Mouse (Mus musculus): Measurements from ENCODE around the gene Myo18b.

The Myo18b gene

DNA sequence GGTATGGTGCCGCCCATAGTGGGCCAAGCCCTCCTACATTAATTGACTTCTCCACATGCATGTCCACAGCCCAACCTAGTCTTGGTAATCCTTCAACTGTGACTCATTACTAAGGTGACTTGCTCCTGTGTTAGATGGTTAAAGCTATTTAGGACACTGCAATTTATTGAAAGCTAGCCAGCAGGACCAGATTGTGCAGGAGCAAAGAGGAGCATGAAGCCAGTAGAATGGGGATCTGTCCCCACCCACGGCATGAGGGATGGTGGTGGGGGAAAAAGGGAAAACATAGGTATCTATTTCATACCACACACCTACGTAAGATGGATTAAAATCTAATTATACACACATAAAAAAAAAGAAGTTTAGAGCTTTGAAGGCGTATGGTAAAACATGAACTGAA, 114.9 kb downstream of the Myo18b start:
- ChIA-PET CTCF (interaction anchor here in 2 of 4 experiments (0.5 to 0.9 kb wide), 2 partner anchors 248 to 1022 kb away, joined by 3 read pairs; no protein-coding TSS in a partner anchor), POLR2A (interaction anchor here in 2 of 4 experiments (0.9 to 1.2 kb wide), 4 partner anchors 9 to 19 kb away, joined by 3 to 4 read pairs (median 4); no protein-coding TSS in a partner anchor)

DNA sequence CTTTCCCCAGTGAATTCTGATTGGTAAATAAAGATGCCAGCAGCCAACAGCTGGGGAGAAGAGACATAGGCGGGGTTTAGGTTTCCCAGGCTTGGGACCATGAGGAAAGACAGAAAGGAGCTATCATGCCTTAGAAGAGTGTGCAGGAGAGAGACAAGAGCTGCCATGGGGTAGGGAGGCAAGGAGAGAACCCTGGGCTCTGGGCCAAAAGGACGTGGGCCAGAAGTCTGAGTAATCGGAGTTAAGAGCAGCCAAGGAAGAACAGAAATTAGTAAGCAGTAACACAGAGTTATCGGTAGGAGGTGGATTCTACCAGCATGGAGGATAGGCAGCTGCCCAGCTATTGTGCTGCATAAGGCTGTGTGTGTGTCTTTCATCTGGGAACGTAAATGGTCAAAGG, 115.8 kb downstream of the Myo18b start:
- CTCF ChIA-PET = no interaction called here

DNA sequence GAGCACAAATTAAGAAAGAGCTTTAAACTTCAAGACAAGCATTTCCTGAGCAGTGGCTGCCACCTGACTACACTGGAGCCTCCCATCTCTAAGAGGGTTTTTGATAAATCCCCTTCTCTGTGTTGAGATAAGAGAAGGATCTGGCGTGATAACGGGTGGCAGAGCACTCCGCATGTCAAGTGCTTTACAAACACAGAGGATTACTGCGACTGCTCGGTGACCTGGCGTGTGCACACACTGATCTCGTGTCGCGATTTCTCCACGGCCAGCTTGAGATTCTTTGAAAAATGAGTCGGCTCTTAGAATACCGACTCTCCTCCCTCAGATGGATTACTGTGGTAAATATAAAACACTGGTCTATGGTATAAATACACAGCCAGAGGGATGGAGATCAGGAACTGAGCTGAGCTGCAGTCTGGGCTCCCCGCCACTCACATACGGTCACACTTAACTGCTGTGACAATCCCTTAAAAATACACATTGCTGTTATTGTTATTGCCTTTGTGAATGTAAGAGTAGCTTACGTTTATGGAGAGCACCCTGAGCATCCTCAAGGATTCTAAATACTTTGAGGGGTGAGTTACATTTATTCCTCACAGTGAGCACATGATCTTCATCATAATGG, 119.3 kb downstream of the Myo18b start:
- POLR2A ChIA-PET = no interaction called here
- CTCF ChIA-PET = no interaction called here

More for the DNA sequence above, 115.8 kb downstream of the Myo18b start:
- POLR2A ChIA-PET = no interaction called here

DNA sequence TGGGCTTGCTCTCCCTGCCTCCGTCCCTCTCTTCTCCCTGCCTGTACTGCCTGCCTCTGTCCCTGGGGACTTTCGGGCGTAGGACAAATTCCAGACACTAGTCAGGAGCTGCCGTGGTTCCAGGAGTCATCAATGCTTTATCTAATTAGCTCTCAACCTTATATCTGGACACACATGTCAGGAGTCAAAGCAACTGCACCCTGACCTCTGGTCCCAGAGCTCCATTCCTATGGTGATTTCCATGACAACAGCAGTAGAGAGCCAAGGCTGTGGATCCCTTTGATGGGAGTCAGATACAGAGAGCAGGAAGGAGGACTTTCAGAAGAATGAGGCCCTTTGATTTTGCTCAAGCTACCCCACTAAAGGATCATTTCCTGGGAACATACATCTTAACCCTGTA, 122.7 kb downstream of the Myo18b start:
- CTCF ChIA-PET = interaction anchor here in 1 of 4 experiments (1.0 kb wide), 1 partner anchor 240 kb away, joined by 3 read pairs; no protein-coding TSS in a partner anchor
- POLR2A ChIA-PET = interaction anchor here in 2 of 4 experiments (0.5 to 0.6 kb wide), 2 partner anchors 9 to 485 kb away, joined by 3 to 6 read pairs; no protein-coding TSS in a partner anchor

DNA sequence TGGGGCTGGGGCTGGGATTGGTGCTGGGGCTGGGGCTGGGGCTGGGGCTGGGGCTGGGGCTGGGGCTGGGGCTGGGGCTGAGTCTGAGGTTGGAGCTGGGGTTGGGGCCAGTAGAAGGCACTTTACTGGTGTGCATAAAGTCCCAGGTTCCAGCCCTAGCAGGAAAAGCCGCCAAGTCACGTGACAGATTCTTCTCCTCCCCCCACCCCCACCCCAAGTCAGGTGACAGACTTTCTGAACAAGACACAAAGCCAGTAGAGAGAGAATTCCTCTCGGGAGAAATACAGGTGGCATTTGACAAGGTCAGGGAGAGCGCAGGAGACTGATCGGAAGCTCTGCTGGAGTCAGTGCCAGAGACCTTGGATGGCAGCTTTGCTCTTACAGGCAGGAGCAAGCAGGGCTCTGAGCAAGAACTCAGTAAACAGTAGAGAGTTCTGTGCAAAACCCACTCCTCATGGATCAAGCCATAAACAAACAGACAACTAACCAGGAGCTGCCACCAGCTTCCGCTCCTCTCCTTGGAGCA, 124.7 kb downstream of the Myo18b start:
- POLR2A ChIA-PET = interaction anchor here in 3 of 4 experiments (0.6 to 2.0 kb wide), 19 partner anchors 10 to 806 kb away, joined by 3 to 16 read pairs (median 3); no protein-coding TSS in a partner anchor
- CTCF ChIA-PET = interaction anchor here in 3 of 4 experiments (0.6 to 1.4 kb wide), 5 partner anchors 21 to 340 kb away, joined by 3 to 6 read pairs (median 3); no protein-coding TSS in a partner anchor

DNA sequence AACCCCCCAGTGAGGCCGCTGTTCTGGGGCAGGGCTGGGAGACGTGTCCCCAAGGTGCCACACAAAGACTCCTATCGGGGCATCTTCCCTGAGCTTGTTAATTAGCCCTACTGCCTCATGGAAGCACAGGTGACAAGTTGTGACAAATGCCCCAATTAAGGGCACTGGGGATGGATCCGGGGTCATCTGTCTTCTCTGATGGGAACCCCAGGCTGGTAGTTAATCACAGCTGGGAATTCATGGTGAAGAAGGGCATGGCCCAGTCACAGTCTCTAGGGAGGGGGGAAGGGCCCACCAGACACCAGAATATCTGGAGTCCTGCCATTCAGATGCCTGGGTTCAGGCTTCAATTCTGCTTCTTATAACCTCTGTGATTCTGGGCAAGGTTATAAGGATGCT, 126.4 kb downstream of the Myo18b start:
- POLR2A ChIA-PET = interaction anchor here in 1 of 4 experiments (1.1 kb wide), 1 partner anchor 22 kb away, joined by 4 read pairs; no protein-coding TSS in a partner anchor
- CTCF ChIA-PET = interaction anchor here in 2 of 4 experiments (0.6 to 1.5 kb wide), 2 partner anchors 75 to 196 kb away, joined by 3 to 4 read pairs; no protein-coding TSS in a partner anchor

DNA sequence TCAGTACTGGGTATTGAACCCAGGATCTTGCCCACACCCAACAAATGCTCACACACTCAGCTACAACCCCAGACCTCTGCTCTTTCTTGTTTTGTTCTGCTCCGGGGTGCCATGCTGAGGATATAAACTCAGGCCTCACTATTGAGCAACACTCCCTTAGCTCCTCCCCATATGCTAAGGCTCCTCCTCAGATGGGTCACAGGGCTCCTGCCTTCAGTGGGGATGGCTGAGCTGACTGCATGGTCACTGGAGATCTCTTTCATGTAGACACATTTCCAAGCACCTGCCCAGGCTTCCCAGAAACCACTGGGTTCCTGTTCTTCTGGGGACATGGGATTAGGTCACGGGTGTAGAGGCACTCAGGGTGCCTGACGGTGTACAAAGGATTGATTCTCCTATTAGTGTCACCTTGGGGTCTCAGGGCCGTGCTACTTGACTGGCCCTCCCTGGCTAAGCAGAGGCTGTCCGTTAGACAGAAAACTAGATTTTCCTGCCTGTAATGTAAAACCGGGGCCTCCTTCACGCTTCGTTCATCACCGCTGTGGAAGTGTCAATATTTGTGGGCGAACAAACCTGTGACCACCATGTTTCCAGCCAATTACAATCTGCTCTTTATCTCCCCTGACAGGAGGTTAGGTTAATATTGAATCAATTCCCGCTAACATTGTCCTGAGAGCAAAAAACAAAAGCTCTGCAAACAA, 127.0 kb downstream of the Myo18b start:
- CTCF ChIA-PET = interaction anchor here in 1 of 4 experiments (1.5 kb wide), 1 partner anchor 195 kb away, joined by 4 read pairs; no protein-coding TSS in a partner anchor
- POLR2A ChIA-PET = interaction anchor here in 2 of 4 experiments (1.0 to 1.1 kb wide), 2 partner anchors 17 to 23 kb away, joined by 3 to 4 read pairs; no protein-coding TSS in a partner anchor

- ChIA-PET CTCF (interaction anchor here in 2 of 4 experiments (0.6 to 1.5 kb wide), 2 partner anchors 195 to 270 kb away, joined by 4 read pairs; no protein-coding TSS in a partner anchor), POLR2A (interaction anchor here in 1 of 4 experiments (1.0 kb wide), 1 partner anchor 18 kb away, joined by 3 read pairs; no protein-coding TSS in a partner anchor)
Observed at GRCm38 (mm10) chr5:112768556-112768955, 127.6 kb downstream of the Myo18b start.

DNA sequence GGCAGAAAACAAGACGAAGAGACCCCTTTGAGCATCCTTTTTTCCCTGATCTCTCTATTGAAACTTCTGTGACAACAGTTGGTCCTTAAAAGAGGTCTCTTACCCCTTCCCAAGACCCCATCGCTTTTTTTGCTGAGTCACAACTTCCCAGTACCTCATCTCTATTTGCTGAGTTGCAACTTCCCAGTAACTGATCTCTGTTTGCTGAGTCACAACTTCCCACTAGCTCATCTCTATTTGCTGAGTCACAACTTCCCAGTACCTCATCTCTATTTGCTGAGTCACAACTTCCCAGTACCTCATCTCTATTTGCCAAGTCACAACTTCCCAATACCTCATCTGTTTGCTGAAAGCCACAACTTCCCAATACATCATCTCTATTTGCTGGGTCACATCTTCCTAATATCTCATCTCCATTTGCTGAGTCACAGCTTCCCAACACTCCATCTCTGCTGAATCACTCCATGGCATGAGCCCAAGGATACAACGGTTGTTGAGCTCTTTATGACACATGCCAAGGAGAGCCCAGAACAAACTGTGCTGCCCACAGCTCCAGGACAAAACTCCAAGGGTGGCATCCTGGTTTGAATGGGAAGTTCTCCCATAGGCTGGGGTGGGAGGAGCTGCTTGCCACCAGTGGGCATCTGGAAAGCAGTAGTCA, 134.6 kb downstream of the Myo18b start:
- CTCF ChIA-PET = interaction anchor here in 3 of 4 experiments (0.6 to 1.6 kb wide), 3 partner anchors 20 to 456 kb away, joined by 3 to 4 read pairs (median 3); no protein-coding TSS in a partner anchor

DNA sequence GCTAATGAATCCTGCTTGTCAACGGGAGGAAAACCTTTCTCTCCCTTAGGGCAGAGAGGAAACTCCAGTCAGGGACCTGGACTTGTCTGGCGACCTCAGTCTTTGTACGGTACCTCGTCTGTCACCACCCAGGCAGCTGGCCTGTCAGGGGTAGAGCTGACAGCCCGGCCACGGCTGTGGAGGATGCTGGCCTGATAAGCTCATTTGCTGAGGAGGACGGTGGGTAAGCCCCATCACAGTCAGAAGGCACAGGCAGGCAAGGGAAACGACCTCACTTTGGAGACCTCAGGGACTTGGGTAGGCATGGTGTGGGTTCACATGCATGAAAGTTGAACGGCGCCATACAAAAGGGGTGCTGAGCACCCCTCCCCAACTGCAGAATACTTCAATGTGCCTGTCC, 140.6 kb downstream of the Myo18b start:
- POLR2A ChIA-PET = no interaction called here
- CTCF ChIA-PET = interaction anchor here in 1 of 4 experiments (0.5 kb wide), 1 partner anchor 141 kb away, joined by 7 read pairs; the partner anchor contains the start of gene Myo18b

More for the DNA sequence above, 134.6 kb downstream of the Myo18b start:
- POLR2A ChIA-PET = interaction anchor here in 2 of 4 experiments (0.6 to 1.6 kb wide), 3 partner anchors 11 to 437 kb away, joined by 3 to 4 read pairs (median 4); no protein-coding TSS in a partner anchor

- ChIA-PET CTCF (no interaction called here), POLR2A (interaction anchor here in 1 of 4 experiments (0.6 kb wide), 1 partner anchor 21 kb away, joined by 4 read pairs; no protein-coding TSS in a partner anchor)
Observed at GRCm38 (mm10) chr5:112749634-112750033, 146.5 kb downstream of the Myo18b start.

DNA sequence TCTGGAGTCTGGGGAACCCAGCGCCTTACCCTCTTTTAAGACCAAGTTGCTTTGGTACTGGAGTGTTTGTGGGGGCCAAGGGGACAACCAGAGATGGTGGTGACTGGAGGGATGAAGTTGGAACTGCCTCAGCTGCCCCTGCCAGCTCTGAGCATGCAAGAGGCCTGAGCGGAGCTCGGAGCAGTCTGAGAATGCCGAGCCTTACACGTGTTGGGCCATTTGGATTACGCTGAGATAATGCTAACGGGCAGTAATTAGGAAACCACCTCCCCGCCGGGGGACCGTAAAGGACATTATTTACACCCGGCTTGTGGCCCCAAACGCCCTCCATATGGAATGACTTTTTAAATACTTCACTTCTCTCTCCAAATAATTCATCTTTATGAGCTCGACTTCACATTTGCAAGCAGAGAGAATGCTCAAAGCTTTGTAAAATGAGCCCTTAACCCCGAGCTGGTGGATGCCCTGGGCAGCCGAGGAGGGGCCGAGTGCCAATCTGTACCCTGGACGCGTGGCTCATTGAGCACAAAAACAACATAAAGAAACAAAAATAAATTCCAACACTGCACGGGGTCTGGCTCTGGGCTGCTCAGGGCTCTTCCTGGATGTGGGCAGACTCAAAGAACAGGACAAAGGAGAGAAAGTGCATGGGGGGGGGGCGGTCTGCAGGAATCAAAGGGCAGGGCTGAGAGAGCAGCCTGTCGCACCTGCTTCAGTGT, 148.0 kb downstream of the Myo18b start:
- CTCF ChIA-PET = no interaction called here
- POLR2A ChIA-PET = no interaction called here

DNA sequence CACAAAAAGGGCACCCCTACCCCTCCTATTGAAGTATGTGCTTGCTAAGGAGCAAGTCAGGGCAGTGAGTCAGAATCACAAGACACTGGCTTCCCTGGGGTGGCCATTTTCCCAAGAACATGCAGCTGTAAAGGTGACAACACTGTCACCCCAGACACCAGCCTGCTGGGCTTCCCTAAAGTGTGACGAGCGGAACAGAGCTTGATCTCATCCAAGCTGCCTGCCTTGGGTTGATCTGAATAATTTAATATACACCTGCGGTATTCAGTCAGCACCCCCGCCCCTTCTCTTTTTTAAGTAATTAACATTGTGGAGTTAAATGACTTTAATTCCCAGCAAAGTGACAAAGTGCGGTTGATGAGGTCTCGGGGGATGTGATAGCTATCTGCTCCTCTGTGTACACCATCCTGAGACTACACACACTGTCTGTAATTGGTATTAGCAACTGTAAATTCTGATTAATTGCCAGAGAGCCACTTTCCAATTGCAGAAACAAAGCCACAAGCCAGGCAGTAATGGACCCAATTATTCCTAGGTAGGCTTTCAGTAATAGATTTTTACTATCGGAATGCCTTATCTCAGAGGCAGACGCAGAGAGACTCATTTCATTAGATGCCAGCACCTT, 148.7 kb downstream of the Myo18b start:
- ChIA-PET CTCF (no interaction called here), POLR2A (no interaction called here)

DNA sequence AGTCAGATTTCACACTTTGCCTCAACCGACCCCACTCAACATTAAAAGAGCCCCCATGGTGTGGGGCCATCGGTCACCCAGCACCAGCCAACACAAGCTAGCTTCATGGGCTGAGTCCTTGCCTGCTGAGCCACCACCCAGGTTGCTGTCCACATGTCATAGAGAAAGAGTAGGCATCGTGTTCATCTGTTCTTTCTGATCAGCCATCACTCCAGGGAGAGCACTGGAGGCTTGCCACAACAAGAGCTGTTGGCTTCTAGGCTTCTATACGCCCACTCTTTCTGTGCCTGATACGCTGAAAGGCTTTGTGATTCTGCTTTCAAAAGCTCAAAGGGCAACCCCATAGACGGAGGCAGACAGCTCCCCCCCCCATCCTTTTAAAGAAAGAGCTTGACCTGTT, 151.0 kb downstream of the Myo18b start:
- ChIA-PET CTCF (no interaction called here), POLR2A (no interaction called here)

- POLR2A ChIA-PET = no interaction called here
- CTCF ChIA-PET = no interaction called here
Observed at GRCm38 (mm10) chr5:112744571-112744970, 151.6 kb downstream of the Myo18b start.

DNA sequence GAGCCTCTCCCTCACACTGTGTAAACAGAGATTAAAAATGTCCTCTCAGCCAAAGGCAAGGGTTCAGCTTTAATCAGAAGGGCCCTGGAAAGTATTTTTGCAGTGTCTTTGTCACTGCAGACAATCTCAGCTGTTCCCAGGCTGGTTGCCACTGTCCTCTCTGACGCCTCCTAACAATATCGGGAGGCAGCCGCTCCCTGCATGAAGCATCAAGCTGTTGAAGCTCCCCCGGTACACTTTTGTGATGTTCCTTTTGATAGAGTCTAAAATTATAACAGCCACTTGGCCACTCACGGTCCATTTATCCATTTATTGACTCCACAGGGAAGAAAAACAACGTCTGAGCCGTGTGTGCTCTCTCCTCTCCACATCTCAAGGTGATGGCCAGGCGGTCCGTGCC, 153.0 kb downstream of the Myo18b start:
- ChIA-PET CTCF (interaction anchor here in 2 of 4 experiments (0.5 to 1.3 kb wide), 2 partner anchors 9 to 282 kb away, joined by 3 to 4 read pairs; no protein-coding TSS in a partner anchor), POLR2A (no interaction called here)

- CTCF ChIA-PET = interaction anchor here (0.5 to 1.5 kb wide), 14 partner anchors 11 to 339 kb away, joined by 3 to 6 read pairs (median 3); no protein-coding TSS in a partner anchor
- POLR2A ChIA-PET = interaction anchor here in 2 of 4 experiments (0.7 to 1.4 kb wide), 2 partner anchors 23 to 31 kb away, joined by 3 to 4 read pairs; no protein-coding TSS in a partner anchor
Observed at GRCm38 (mm10) chr5:112740651-112741050, 155.5 kb downstream of the Myo18b start.

DNA sequence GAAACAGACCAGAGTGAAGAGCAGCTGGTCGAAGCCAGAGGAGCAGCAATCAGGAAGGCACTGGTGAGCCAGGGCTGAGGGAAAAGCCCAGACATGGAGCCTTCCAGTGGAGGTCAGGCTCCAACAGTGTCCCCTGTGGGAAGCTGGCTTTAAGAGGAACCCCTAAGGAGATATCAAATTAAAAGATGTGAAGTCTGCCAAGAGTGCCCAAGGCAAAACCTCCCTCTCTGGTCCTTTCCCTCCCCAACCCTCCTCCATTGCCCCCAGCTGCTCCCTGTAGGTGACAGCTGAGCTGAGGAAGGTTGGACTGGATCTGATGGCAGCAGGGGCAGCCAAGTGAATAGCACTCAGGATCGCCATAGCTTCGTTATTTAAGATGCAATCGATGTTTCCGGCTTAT, 161.1 kb downstream of the Myo18b start:
- ChIA-PET CTCF (no interaction called here), POLR2A (no interaction called here)

Data from embryonic stem cell, embryonic (primary cell).